In the genomic region with DNA sequence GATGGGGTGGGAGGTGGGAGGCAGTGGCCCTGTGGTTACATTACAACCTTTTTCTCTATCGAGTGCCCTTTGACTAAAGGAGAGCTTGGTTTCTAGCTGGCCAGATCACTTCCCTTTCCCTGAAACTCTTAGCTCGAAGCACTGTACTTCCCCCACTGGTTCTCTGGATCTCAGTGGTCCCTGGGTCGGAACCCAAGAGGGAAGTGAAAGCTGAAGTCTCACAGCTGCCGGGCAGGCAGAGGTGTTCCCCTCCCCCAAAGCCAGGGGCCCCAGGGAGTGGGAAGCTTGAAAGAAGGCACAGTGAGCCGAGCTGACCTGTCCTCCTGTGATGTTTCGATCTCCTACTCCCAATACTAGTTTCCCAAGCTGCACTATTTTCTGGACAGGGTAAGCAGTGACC, we compare ENCODE assay signal across 9 mouse cellular contexts. TPM values are rescaled to one million over a fixed set of nuclear protein-coding genes. Genes with fewer than 3 reads are reported as not detected.
DNase-seq lines count a peak whose midpoint lies in the region; ATAC-seq and TF ChIP-seq lines count a peak whose summit lies in the region.
"Had no signal": no experiment of that assay in that cellular context is flagged by ENCODE, and none has a peak within 500 bp of the region (broad histone marks: within the 10 kb centered on the region; RNA-seq: fewer than 3 reads in every experiment).

No protein-coding gene starts in this region.

- H3K4me3 ChIP-seq in heart, embryonic 10.5 days: peak overlapping the region; percentile 31
- H3K4me3 ChIP-seq in lung, postnatal 0 days (ENCODE audit: low read depth, low read length): no peak overlapping the region
- H3K4me3 ChIP-seq in stomach, postnatal 0 days (ENCODE audit: low read depth, low read length): no peak overlapping the region
- H3K4me3 ChIP-seq in forebrain, postnatal 0 days (ENCODE audit: low read depth, low read length): no peak overlapping the region

- peak overlapping the region; percentile 77 for H3K27ac ChIP-seq in heart, embryonic 10.5 days
- no peak overlapping the region for H3K27ac ChIP-seq in lung, postnatal 0 days (ENCODE audit: low read length)
- no peak overlapping the region for H3K27ac ChIP-seq in stomach, postnatal 0 days (replicated peaks)
- H3K27ac ChIP-seq in forebrain, postnatal 0 days (ENCODE audit: low read depth, low read length): no peak overlapping the region

- no peak for DNase-seq in heart, embryonic 10.5 days (ENCODE audit: low spot score)
- no peak for DNase-seq in heart, postnatal 25 days (ENCODE audit: low spot score)
- DNase-seq in urinary bladder, postnatal 14 days (ENCODE audit: low spot score): peak; percentile 11
- no peak for DNase-seq in urinary bladder, adult 2 months (ENCODE audit: low spot score)
- peak; percentile 58 for DNase-seq in lung, postnatal 0 days (ENCODE audit: low spot score)
- peak; percentile 22 for DNase-seq in stomach, postnatal 0 days (ENCODE audit: low spot score)
- DNase-seq in right cerebral cortex, postnatal 25 days: no peak
- no peak for DNase-seq in forebrain, postnatal 0 days

- H3K4me2 ChIP-seq in lung, postnatal 0 days (replicated peaks; ENCODE audit: low read depth, low read length): no peak overlapping the region
- H3K4me2 ChIP-seq in stomach, postnatal 0 days (replicated peaks; ENCODE audit: low read depth): no peak overlapping the region
- no peak overlapping the region for H3K4me2 ChIP-seq in forebrain, postnatal 0 days (ENCODE audit: low read depth)

- peak; percentile 58 for ATAC-seq in lung, postnatal 0 days
- peak; percentile 21; the same call in 1 of the 2 replicates for ATAC-seq in stomach, postnatal 0 days (ENCODE audit: low FRiP score, low TSS enrichment)
- no peak for ATAC-seq in forebrain, postnatal 0 days

- no peak for TF ChIP-seq CTCF in lung, postnatal 0 days (IDR thresholded peaks at IDR 0.05)
- TF ChIP-seq CTCF in stomach, postnatal 0 days (IDR thresholded peaks at IDR 0.05; ENCODE audit: low read depth): no peak
- no peak for TF ChIP-seq CTCF in forebrain, postnatal 0 days (IDR thresholded peaks at IDR 0.05; ENCODE audit: low read depth)

- H3K9ac ChIP-seq in lung, postnatal 0 days (replicated peaks; ENCODE audit: low read depth): no peak overlapping the region
- H3K9ac ChIP-seq in stomach, postnatal 0 days (ENCODE audit: low read length): no peak overlapping the region
- no peak overlapping the region for H3K9ac ChIP-seq in forebrain, postnatal 0 days

- no peaks in the 10 kb centered on the region for H3K36me3 ChIP-seq in heart, embryonic 10.5 days
- H3K36me3 ChIP-seq in lung, postnatal 0 days (ENCODE audit: insufficient read depth, low read length): no peaks in the 10 kb centered on the region
- H3K36me3 ChIP-seq in stomach, postnatal 0 days (ENCODE audit: control insufficient read depth, insufficient read depth, low read length): no peaks in the 10 kb centered on the region
- H3K36me3 ChIP-seq in forebrain, postnatal 0 days (ENCODE audit: insufficient read depth): no peaks in the 10 kb centered on the region
- H3K36me3 ChIP-seq: G1E had no signal

- no peak for TF ChIP-seq EP300 in lung, postnatal 0 days (IDR thresholded peaks at IDR 0.05)
- TF ChIP-seq EP300 in stomach, postnatal 0 days (optimal IDR thresholded peaks at IDR 0.05): no peak

- peaks cover 28% of the 10 kb centered on the region for H3K4me1 ChIP-seq in heart, embryonic 10.5 days
- H3K4me1 ChIP-seq in lung, postnatal 0 days (ENCODE audit: insufficient read depth, low read depth, low read length): no peaks in the 10 kb centered on the region
- no peaks in the 10 kb centered on the region for H3K4me1 ChIP-seq in stomach, postnatal 0 days (replicated peaks; ENCODE audit: control insufficient read depth, insufficient read depth)
- no peaks in the 10 kb centered on the region for H3K4me1 ChIP-seq in forebrain, postnatal 0 days (ENCODE audit: insufficient read depth)

- 9% methylated on average over 6 of the region's 6 CpGs for WGBS in heart, embryonic 10.5 days
- 9% methylated on average over 6 of the region's 6 CpGs for WGBS in lung, postnatal 0 days
- 25% methylated on average over 6 of the region's 6 CpGs for WGBS in stomach, postnatal 0 days
- 37% methylated on average over 6 of the region's 6 CpGs for WGBS in forebrain, postnatal 0 days

- intact Hi-C loops in heart, postnatal 25 days (cut with DNase I): no loop called here

- H3K27me3 ChIP-seq in heart, embryonic 10.5 days (ENCODE audit: insufficient read depth, poor library complexity, severe bottlenecking): no peaks in the 10 kb centered on the region
- no peaks in the 10 kb centered on the region for H3K27me3 ChIP-seq in lung, postnatal 0 days (replicated peaks; ENCODE audit: insufficient read depth, low read length)
- no peaks in the 10 kb centered on the region for H3K27me3 ChIP-seq in stomach, postnatal 0 days (ENCODE audit: control insufficient read depth, insufficient read depth, low read length)
- H3K27me3 ChIP-seq in forebrain, postnatal 0 days (ENCODE audit: insufficient read depth, low read length): no peaks in the 10 kb centered on the region

- no peaks in the 10 kb centered on the region for H3K9me3 ChIP-seq in heart, embryonic 10.5 days
- no peaks in the 10 kb centered on the region for H3K9me3 ChIP-seq in lung, postnatal 0 days (ENCODE audit: low read length)
- H3K9me3 ChIP-seq in stomach, postnatal 0 days (ENCODE audit: control insufficient read depth, low read length): no peaks in the 10 kb centered on the region
- no peaks in the 10 kb centered on the region for H3K9me3 ChIP-seq in forebrain, postnatal 0 days (ENCODE audit: low read length)
- H3K9me3 ChIP-seq: G1E had no signal

RNA-seq across cellular contexts. Expression of gene Cd164, which starts 54.0 kb away (rescaled TPM):
- polyA plus RNA-seq in heart, embryonic 10.5 days (2016; fragmentation: Nextera tagmentation; extraction: Ambion mirVana): 156 and 169 TPM in 2 replicates
- total RNA-seq in heart, postnatal 25 days (2021): 100 to 1,000 TPM; 126 to 148 TPM
- 119 and 143 TPM in 2 replicates for polyA plus RNA-seq in urinary bladder, adult 2 months (2012; rRNA removed)
- 130 and 135 TPM in 2 replicates for polyA plus RNA-seq in lung, postnatal 0 days (2015; fragmentation: Nextera tagmentation; extraction: Ambion mirVana)
- 112 and 116 TPM in 2 replicates for polyA plus RNA-seq in stomach, postnatal 0 days (2015; fragmentation: Nextera tagmentation; extraction: Ambion mirVana)
- 23.1 and 32.3 TPM in 2 replicates for total RNA-seq in forebrain, postnatal 0 days (2014; rRNA removed)
- polyA plus RNA-seq in forebrain, postnatal 0 days (2015; fragmentation: Nextera tagmentation; extraction: Ambion mirVana): 40.5 and 48.8 TPM in 2 replicates

Comparison
In these comparisons a context has a peak if more than half of its experiments do, and no peak if none do; other contexts are left out.
1. DNase-seq: peak in urinary bladder, postnatal 14 days (single experiment), lung, postnatal 0 days (single experiment) and stomach, postnatal 0 days (single experiment); none in heart, embryonic 10.5 days (single experiment), heart, postnatal 25 days (single experiment), urinary bladder, adult 2 months (single experiment), right cerebral cortex, postnatal 25 days (single experiment) and forebrain, postnatal 0 days (single experiment).